Mouse (Mus musculus) CD4-positive, CD25-positive, alpha-beta regulatory T cell (primary cell): ENCODE data around the gene Ogfod3. TPM values are rescaled to one million over a fixed set of nuclear protein-coding genes. Genes with fewer than 3 reads are reported as not detected.

Source experiments
- polyA plus RNA-seq: library from polyadenylated mRNA; unstranded; fragments of 100-300 nt; shearing (Covaris generic); gene quantifications from one replicate; pipeline ENCODE4 v1.2.1, GENCODE M21; 2017

The Ogfod3 gene
- polyA plus RNA-seq = 7.3 TPM

DNA sequence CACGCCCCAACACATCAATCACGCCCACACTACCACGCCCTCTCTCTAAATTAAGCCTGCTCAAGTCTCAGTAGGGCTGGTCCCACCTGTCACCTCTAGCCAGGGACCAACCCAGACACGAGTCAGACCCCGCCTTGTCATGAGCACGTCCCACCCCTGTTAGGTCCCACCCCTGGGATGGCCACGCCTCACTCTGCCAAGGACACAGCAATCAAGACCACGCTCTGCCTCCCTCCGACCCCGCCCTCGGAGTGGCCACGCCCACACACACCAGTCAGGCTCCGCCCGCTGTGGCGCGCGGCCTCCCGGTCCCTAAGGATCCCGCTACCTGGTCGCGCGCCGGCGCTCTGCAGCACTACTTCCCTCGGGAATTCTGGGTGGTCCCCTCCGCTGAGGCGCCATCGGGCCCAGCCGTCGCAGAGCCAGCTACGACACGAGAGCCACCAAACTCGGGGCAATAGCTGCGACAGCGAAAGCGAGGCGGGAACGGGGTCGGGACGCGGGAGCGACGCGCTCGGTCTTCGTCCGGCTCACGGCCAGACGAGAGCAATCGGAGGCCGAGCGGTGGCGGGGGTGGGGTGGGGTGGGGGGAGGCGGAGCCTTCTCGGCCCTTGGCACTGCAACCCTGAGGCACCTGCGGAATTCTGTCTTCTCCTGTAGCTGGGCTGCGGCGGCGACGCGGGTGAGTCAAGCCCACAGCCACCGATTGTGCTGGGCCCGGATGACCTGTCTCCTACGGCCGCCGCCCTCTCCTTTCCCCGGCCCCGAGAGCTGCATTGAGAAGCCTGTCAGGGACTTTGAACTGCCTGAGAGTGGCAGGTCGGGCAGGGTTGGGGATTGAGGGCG lies at the start of gene Ogfod3, which contains the start of gene Hexdc:
Gene Ogfod3, minus strand, starts transcription at position 551 of the 846 bp plus-strand sequence.
Gene Hexdc, plus strand, starts transcription at position 273 of the 846 bp plus-strand sequence.

DNA sequence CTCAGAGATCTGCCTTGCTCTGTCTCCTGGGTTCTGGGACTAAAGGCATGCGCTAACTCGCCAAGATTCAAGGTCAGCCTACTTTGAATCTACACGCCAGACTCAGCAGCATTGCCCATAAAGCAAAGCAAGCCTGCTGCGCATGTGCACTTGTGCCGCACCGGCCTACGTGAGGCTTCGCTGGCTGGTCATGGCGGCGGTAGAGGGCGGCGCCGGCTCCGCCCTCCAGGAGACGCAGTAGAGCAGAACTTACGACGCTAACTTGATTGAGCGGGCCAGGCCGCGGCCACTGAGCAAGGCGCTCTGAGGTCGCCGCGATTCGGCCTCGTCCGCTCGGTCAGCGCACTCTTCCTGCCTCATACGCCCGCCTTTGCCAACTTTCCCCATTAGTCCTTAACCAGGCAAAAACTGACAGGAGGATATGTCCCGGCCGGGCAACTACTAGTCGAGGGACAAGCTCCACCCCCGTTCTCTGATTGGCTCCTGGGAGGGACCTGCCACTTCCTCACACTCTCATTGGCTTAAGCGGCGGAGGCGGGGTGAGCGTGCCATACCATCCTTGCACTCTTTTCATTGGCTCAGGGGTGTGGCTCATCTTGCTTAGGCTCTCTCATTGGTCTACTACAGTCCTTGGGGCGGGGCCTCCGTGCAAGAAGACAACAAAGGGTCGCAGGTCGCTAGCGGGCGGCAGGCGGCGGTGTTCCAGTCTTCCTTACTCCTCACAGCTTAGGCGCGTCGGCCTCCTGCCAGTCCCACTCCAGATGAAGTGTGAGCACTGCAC lies 32.2 kb upstream of the Ogfod3 start, which contains the start of gene Narf:
Gene Narf, plus strand, starts transcription at position 690 of the 781 bp plus-strand sequence.

DNA sequence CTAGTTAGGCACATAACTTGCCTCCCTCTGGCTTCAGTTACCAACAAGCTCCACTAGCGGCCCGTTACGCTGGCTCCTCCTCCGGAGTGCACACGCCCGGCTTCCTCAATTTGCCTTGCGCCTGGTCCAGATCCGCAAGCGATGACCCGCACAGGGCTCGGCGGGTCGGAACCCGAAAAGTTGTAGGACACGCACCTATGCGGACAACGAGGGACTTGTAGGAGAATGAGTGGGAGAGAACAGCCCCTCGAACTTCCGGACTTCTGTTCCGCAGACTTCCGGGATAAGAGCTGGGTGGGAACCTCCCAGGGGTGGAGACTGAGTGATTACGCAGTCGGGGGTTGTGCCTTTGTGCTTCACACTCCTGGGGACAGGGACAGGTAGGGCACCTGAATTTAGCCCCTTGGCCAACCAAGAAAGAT lies 24.5 kb upstream of the Ogfod3 start, which contains the start of gene Cybc1:
Gene Cybc1, minus strand, starts transcription at position 305 of the 422 bp plus-strand sequence.

DNA sequence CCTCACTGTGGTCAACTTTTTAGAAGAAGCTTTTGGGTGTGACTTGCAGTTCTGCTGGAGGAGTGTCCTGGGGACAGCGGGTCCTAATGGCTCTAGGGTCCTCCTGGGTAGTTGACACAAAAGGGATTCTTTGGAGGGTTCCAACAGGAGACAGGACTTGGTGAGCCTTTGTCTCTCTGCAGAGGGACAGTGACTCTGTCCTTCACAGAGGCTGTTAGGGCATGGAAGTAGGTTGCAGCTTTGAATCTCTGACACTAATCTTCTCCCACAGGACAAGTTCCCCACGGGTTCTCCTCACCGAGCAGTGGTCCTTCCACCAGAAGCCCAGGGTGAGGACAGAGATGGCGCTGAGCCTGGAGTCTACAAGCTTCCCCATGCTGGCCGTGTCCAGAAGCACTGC lies 44.5 kb downstream of the Ogfod3 start, which contains the start of gene Uts2r:
Gene Uts2r, plus strand, starts transcription at position 301 of the 400 bp plus-strand sequence.

DNA sequence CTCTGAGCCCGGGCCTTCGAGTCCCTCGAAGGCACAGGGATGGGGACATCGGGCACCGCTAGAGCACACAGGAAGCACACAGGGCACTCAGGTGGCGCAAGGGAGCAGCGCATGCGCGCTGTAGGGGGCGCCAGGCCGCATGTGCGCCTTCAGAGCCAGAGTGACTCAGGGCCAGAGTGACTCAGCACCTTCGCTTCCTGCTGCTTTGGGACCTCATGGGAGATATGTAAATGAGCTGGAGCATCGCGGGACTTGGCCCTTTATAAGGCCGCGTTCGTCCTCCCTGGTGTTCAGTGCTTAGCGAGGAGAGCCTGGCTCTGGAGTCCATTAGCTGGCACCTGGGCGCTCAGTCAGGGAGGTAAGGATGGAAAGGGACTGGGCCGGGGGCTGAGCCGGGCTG lies 58.6 kb downstream of the Ogfod3 start, which contains the start of gene Tex19.1:
Gene Tex19.1, plus strand, starts transcription at position 279 of the 400 bp plus-strand sequence.

Other genes starting within 250 kb of the Ogfod3 start
- 161 TPM for gene Csnk1d, start 213.4 kb downstream of the Ogfod3 start, polyA plus RNA-seq
- 76.1 TPM for gene Cd7, start 165.3 kb downstream of the Ogfod3 start, polyA plus RNA-seq
- gene Sectm1b, start 141.1 kb downstream of the Ogfod3 start, polyA plus RNA-seq = not detected
- not detected for gene Sectm1a, start 123.5 kb downstream of the Ogfod3 start, polyA plus RNA-seq
- gene Tex19.2, start 86.0 kb downstream of the Ogfod3 start, polyA plus RNA-seq = not detected
- not detected for gene Tex19.1, start 58.6 kb downstream of the Ogfod3 start, polyA plus RNA-seq
- not detected for gene Uts2r, start 44.4 kb downstream of the Ogfod3 start, polyA plus RNA-seq
- gene Hexdc, start 278 bp downstream of the Ogfod3 start, polyA plus RNA-seq = 2.5 TPM
- gene Cybc1, start 24.6 kb upstream of the Ogfod3 start, polyA plus RNA-seq = 115 TPM
- 34.2 TPM for gene Narf, start 32.5 kb upstream of the Ogfod3 start, polyA plus RNA-seq
- gene Foxk2, start 55.3 kb upstream of the Ogfod3 start, polyA plus RNA-seq = 18.2 TPM
- 40.8 TPM for gene Wdr45b, start 149.7 kb upstream of the Ogfod3 start, polyA plus RNA-seq
- gene Rab40b, start 183.5 kb upstream of the Ogfod3 start, polyA plus RNA-seq = not detected
- gene Fn3krp, start 216.7 kb upstream of the Ogfod3 start, polyA plus RNA-seq = 0.45 TPM
- gene Fn3k, start 230.2 kb upstream of the Ogfod3 start, polyA plus RNA-seq = 0.31 TPM
- gene Tbcd, start 247.2 kb upstream of the Ogfod3 start, polyA plus RNA-seq = 48.9 TPM